Mouse (Mus musculus) erythroblast, embryonic 14.5 days (primary cell): ENCODE results near the gene Gins2. TPM values are rescaled to one million over a fixed set of nuclear protein-coding genes. Genes with fewer than 3 reads are reported as not detected.

Source experiments
- H3K27me3 ChIP-seq: 2 replicates; pipeline ENCODE4 v1.6.1; 2012; ENCODE audit warnings: inconsistent platforms; ENCODE audit not compliant: control insufficient read depth
- H3K36me3 ChIP-seq: 2 replicates; pipeline ENCODE4 v1.6.1; 2012; ENCODE audit warnings: mild to moderate bottlenecking, inconsistent platforms; ENCODE audit not compliant: control insufficient read depth
- H3K4me1 ChIP-seq: 2 replicates; pipeline ENCODE4 v1.6.1; 2012; ENCODE audit warnings: inconsistent platforms; ENCODE audit not compliant: control insufficient read depth
- H3K4me3 ChIP-seq: replicated peaks from 2 replicates; pipeline ENCODE3; 2012; ENCODE audit warnings: moderate library complexity, mild to moderate bottlenecking, inconsistent platforms
- H3K9me3 ChIP-seq: 2 replicates; pipeline ENCODE4 v1.6.1; 2012; ENCODE audit warnings: low read length, inconsistent platforms, mixed read lengths; ENCODE audit not compliant: control insufficient read depth
- GATA1 ChIP-seq: IDR thresholded peaks from 2 replicates; pipeline ENCODE4 v1.6.1; 2012; ENCODE audit warnings: low read length, inconsistent platforms, mixed read lengths
- TAL1 ChIP-seq: IDR thresholded peaks from 3 replicates; pipeline ENCODE4 v1.6.1; 2012; ENCODE audit warnings: low read length, inconsistent platforms, mixed read lengths
- polyA plus RNA-seq: library from polyadenylated mRNA; stranded (reverse); fragments of >175 nt; gene quantifications from 2 replicates; pipeline ENCODE4 v1.2.3, GENCODE M21; 2012

The Gins2 gene
- polyA plus RNA-seq, 1 experiment: 8.6 TPM

- peaks cover 79% of the 10 kb centered on the region for H3K4me1 ChIP-seq
- peaks cover 100% of the 10 kb centered on the region for H3K36me3 ChIP-seq
- H3K9me3 ChIP-seq: no peaks in the 10 kb centered on the region
- TF ChIP-seq GATA1 (no peak), TAL1 (no peak)
- no peak overlapping the region for H3K4me3 ChIP-seq
- no peaks in the 10 kb centered on the region for H3K27me3 ChIP-seq
These were observed 34.6 kb downstream of the Gins2 start for GRCm38 (mm10) chr8:120554466-120555039.

DNA sequence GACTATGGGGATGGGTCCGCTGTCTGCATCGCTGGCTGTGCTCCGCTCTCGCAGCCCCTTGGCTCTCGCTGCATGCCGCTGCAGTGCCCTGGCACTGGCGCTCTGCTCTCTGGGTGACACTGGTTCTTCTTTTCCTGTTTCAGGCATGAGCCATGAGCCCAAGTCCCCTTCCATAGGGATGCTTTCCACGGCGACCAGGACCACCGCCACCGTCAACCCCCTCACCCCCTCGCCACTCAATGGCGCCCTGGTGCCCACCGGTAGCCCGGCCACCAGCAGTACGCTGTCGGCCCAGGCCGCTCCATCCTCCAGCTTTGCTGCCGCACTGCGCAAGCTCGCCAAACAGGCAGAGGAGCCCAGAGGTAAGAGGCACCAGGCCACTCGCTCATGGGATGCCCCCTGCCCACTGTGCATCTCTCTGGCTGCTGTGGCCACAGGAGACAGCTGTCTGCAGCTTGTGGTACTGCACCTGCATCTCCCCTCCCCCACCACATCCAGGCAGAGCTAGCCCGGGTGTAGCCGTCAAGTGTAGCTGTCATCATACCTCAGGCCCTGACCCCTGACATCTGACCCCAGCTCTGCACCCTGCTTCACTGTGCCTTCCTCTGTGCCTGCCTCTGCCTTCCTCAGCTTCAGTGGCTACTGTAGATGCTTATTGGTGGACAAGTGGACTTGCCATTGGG, 35.5 kb downstream of the Gins2 start:
- TF ChIP-seq GATA1: no peak
- TF ChIP-seq TAL1: no peak
- H3K4me3 ChIP-seq: no peak overlapping the region
- H3K4me1 ChIP-seq: peaks cover 79% of the 10 kb centered on the region
- H3K27me3 ChIP-seq: no peaks in the 10 kb centered on the region
- H3K36me3 ChIP-seq: peaks cover 100% of the 10 kb centered on the region
- H3K9me3 ChIP-seq: no peaks in the 10 kb centered on the region

- peaks cover 100% of the 10 kb centered on the region for H3K36me3 ChIP-seq
- no peaks in the 10 kb centered on the region for H3K9me3 ChIP-seq
- no peaks in the 10 kb centered on the region for H3K27me3 ChIP-seq
- peaks cover 82% of the 10 kb centered on the region for H3K4me1 ChIP-seq
- no peak overlapping the region for H3K4me3 ChIP-seq
- no peak for TF ChIP-seq GATA1
- no peak for TF ChIP-seq TAL1
These were observed 36.6 kb downstream of the Gins2 start for GRCm38 (mm10) chr8:120552509-120552908.

DNA sequence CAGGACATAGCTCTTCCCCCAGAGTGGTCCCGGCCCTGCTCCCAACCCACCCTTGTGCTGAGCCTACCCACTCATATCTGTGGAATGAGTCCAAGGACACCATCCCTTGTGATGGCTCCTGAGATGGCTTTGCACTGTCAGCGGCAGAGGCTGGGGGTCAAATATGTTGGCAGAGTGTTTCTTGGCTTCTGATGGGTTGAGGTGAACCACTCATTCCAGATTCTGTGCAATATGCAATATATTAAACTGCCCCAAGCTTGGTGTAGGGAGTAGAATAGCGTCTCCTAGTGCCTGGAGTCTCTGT, 37.5 kb downstream of the Gins2 start:
- Histone ChIP-seq H3K4me3 (no peak overlapping the region), H3K27me3 (no peaks in the 10 kb centered on the region), H3K9me3 (no peaks in the 10 kb centered on the region), H3K4me1 (peaks cover 82% of the 10 kb centered on the region), H3K36me3 (peaks cover 100% of the 10 kb centered on the region)
- TF ChIP-seq TAL1 (no peak), GATA1 (no peak)

GRCm38 (mm10) chr8:120550937-120551676, 38.0 kb downstream of the Gins2 start:
- peaks cover 100% of the 10 kb centered on the region for H3K36me3 ChIP-seq
- no peak overlapping the region for H3K4me3 ChIP-seq
- H3K4me1 ChIP-seq: peaks cover 81% of the 10 kb centered on the region
- no peak for TF ChIP-seq GATA1
- no peak for TF ChIP-seq TAL1
- H3K9me3 ChIP-seq: no peaks in the 10 kb centered on the region
- H3K27me3 ChIP-seq: no peaks in the 10 kb centered on the region

DNA sequence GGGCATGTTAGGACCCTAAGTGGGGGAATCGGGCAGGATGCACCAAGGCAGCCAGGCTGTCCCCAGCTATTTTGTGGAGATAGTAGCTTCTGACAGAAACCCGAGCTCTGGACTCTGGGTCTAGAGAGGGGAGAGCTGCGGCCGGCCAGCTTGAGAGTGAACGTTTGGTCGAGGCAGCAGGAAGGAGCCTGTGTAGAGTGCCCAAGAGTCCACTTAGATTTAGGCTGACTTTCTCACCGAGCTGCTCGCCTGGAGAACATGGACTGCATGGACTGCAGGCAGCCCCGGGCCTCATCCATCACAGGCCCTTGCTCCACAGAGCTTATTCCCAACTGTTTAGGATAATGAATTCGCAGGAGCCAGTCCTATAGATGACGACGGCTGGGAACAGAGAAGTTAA, 38.7 kb downstream of the Gins2 start:
- Histone ChIP-seq H3K36me3 (peaks cover 100% of the 10 kb centered on the region), H3K4me3 (no peak overlapping the region), H3K27me3 (no peaks in the 10 kb centered on the region), H3K9me3 (no peaks in the 10 kb centered on the region), H3K4me1 (peaks cover 81% of the 10 kb centered on the region)
- TF ChIP-seq GATA1 (no peak), TAL1 (no peak)

GRCm38 (mm10) chr8:120549922-120550321, 39.2 kb downstream of the Gins2 start:
- peaks cover 100% of the 10 kb centered on the region for H3K36me3 ChIP-seq
- TF ChIP-seq GATA1: no peak
- no peak for TF ChIP-seq TAL1
- H3K4me3 ChIP-seq: no peak overlapping the region
- H3K4me1 ChIP-seq: peaks cover 81% of the 10 kb centered on the region
- H3K27me3 ChIP-seq: no peaks in the 10 kb centered on the region
- no peaks in the 10 kb centered on the region for H3K9me3 ChIP-seq

- Histone ChIP-seq H3K4me1 (peaks cover 80% of the 10 kb centered on the region), H3K27me3 (no peaks in the 10 kb centered on the region), H3K9me3 (no peaks in the 10 kb centered on the region), H3K36me3 (peaks cover 100% of the 10 kb centered on the region), H3K4me3 (no peak overlapping the region)
- TF ChIP-seq TAL1 (no peak), GATA1 (no peak)
These were observed 39.7 kb downstream of the Gins2 start for GRCm38 (mm10) chr8:120549321-120549921.

GRCm38 (mm10) chr8:120548313-120548761, 40.8 kb downstream of the Gins2 start:
- Histone ChIP-seq H3K4me3 (no peak overlapping the region), H3K27me3 (no peaks in the 10 kb centered on the region), H3K36me3 (peaks cover 99% of the 10 kb centered on the region), H3K9me3 (no peaks in the 10 kb centered on the region), H3K4me1 (peaks cover 79% of the 10 kb centered on the region)
- TF ChIP-seq TAL1 (no peak), GATA1 (no peak)
